Mouse (Mus musculus): ENCODE data around the gene 4933402J07Rik. TPM values are rescaled to one million over a fixed set of nuclear protein-coding genes. Genes with fewer than 3 reads are reported as not detected.

4933402J07Rik gene
- total RNA-seq, 2 experiments from 2014 or later, result not detected

DNA sequence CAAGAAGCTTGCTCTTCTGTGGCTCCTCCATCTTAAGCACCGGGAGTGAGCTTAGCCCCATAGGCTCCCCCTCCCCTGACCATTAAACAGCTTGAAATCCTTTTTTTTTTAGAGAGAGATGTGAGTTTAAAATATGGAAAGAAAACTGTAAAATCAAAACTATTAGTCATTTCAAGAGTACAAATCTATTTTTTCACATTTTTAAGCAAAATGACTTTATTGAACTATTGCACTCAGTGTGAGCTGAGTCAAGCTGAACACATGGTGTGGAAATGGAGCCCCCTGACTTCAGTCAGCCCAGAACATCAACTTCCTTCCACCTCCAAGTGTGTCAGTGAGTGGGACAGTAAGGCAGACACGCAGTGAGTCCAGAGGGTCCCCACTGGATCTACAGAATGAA lies 55.9 kb downstream of the 4933402J07Rik start:
- ATAC-seq (replicated peaks; ENCODE audit: poor library complexity, severe bottlenecking), result no peak

DNA sequence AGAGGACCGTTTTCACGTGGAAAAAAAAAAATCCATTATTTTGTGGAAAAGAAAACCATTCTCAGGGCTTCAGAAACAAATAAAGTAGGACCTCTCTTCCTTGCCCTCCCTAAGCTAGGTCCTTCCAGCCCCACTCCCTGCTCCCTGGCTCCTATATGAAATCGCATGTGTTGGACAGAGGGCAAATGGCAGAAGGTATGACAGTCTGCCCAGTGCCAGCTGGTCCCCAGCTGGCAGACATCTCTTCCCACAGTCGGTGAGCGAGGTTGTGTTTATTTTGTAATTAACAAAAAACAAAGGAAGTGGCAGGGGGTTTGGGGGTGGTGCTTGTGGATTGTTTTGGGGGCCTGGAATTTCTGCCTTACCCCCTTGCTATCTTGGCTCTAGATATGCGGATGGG lies 56.6 kb downstream of the 4933402J07Rik start:
- ATAC-seq (replicated peaks; ENCODE audit: poor library complexity, severe bottlenecking), result no peak

DNA sequence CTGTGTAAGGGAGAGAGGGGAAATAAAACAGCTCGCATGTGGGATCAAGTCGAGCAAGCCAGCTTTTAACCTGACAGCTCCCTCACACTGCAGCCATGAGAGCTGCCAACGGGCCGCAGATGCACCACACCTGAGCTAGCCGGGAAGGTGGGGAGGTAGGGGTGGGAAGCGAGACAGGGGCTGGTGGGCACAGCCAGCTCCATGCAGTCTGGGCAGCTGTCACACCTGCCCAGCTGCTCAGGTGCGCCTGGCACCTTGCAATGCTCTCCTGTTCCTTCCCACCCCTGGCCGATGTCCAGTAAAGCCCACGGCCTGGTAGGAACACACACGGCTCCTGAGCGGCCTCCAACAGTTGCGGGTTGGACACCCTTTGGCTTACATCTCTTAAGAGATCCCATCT lies 57.5 kb downstream of the 4933402J07Rik start:
- ATAC-seq (replicated peaks; ENCODE audit: poor library complexity, severe bottlenecking), result no peak

DNA sequence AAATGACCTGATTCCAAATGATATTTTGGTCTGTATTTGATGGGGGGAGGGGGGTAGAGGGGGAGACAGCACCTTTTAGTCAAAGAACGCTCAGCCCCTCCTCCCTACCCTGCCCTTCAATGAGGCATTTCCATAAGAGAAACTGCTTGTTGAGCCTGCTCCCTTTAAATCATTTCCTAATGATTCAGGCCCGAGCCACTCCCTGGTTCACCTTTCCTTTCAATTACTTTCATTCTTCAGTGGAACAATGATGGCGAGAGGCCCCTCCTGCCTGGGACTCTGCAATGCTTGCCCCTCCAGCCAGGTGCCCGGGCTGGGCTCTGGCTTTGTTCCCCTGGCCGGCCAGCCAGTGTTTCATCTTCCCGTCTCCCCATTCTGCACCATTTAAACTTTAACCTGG lies 66.0 kb downstream of the 4933402J07Rik start:
- ATAC-seq (replicated peaks; ENCODE audit: poor library complexity, severe bottlenecking), result no peak

DNA sequence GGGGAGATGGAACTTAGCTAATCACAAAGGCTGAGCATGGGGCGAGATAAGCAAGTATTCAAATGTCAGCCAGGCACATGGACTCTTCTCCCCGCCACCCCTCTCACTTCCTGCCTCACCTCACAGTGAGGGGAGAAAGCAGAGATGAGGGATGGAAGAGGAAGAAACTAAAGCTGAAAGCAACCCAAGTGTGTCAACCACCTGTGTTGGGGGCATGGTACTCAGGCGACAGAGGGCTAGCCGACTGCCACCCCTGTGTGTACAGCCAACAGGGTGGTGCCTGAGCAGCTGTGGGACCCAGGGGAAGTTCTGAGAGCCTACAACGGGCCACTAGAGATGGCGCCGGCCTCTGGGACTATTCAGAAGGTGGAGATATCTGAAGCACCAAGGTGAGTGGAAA lies 68.1 kb downstream of the 4933402J07Rik start:
- no peak for ATAC-seq (replicated peaks; ENCODE audit: poor library complexity, severe bottlenecking)

DNA sequence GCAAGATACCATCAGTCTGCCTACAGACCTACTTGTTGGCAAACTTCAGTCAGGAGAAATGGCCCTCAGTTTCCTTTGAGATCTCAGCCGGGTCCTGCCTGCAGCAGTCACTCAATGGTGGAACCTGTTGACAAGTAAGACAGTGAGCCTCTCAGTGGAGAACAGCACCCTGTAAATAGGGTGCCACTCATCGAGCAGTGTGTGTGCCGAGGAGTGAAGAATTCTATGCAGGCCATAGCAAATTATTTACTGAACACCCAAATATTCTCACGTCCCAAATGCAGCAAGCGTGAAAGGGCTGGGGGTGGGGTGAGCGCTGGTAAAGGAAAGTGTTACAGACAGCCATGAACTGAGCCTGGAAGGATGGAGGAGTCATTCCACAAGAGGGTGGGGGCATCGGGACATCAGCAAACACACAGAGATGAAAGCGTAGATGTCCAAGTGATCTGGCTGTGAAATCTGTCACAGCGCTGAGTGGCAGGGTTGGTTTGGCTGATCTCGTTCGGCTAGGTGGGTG lies 72.6 kb downstream of the 4933402J07Rik start:
- ATAC-seq (replicated peaks; ENCODE audit: poor library complexity, severe bottlenecking), result no peak

Other genes starting within 250 kb of the 4933402J07Rik start
- gene Cbln1, start 91.2 kb upstream of the 4933402J07Rik start, total RNA-seq (2014; fragmentation: Nextera tagmentation), result not detected in 2 replicates
- gene Cbln1, start 91.2 kb upstream of the 4933402J07Rik start, total RNA-seq (2017), result not detected in 2 replicates

Measured in granulocyte monocyte progenitor cell, adult 5-6 weeks (primary cell).